Mouse (Mus musculus): Measurements from ENCODE around the gene Dnajb14.

DNA sequence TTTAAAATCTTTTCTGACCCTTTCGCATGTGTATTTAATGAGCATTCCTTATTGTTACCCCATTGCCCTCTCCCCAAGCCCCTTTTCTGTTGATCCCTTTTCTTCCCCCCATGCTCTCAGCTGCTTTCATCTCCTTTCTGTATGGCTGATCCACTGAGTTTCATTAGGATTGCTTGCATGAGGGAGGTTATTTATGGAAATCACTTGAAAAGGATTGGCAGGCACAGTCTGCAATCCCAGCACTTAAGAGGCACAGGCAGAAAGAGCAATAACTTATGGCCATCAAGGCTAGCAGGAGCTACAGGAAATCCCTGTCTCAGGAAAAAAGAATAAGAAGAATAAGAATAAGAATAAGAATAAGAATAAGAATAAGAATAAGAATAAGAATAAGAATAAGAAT lies 30.9 kb upstream of the Dnajb14 start:
- TF ChIP-seq CTCF (IDR thresholded peaks at IDR 0.05; ENCODE audit: low read depth, low read length) (no peak), POLR2A (IDR thresholded peaks at IDR 0.05; ENCODE audit: extremely low read depth, insufficient read depth, low read length) (no peak)

Data from liver, adult 2 months (tissue).